Mouse (Mus musculus) spleen, adult 2 months (tissue): Measurements from ENCODE around the gene Olfr71.

Experiments
- CTCF ChIP-seq: fragments of 200-500 bp; IDR thresholded peaks from 2 replicates; pipeline ENCODE4 v1.5.1; 2011; ENCODE audit warnings: mild to moderate bottlenecking, inconsistent platforms; ENCODE audit not compliant: insufficient read depth, insufficient read length, insufficient replicate concordance; ENCODE audit errors: extremely low read depth
- POLR2A ChIP-seq: fragments of 200-500 bp; IDR thresholded peaks from 2 replicates; pipeline ENCODE4 v1.6.1; 2011; ENCODE audit warnings: low read depth, low read length, inconsistent platforms

GRCm38 (mm10) chr4:43726228-43726993, 16.4 kb upstream of the Olfr71 start:
- TF ChIP-seq CTCF, result no peak
- TF ChIP-seq POLR2A, result no peak
